Mouse (Mus musculus) liver, postnatal 0 days (tissue): ENCODE measurements around the gene Nhp2.
A peak's percentile ranks its signal among the peaks of the same experiment; 100 is the strongest.

Experiments used
- CTCF ChIP-seq: sonication (generic); IDR thresholded peaks from 2 replicates; pipeline ENCODE4 v1.5.1; 2016; ENCODE audit warnings: antibody characterized with exemption, low read depth
- EP300 ChIP-seq: IDR thresholded peaks from 2 replicates; pipeline ENCODE4 v1.6.1; 2016; ENCODE audit warnings: antibody characterized with exemption, low read depth, mild to moderate bottlenecking

GRCm38 (mm10) chr11:51584431-51585248 lies 34.9 kb upstream of the Nhp2 start, which contains the start of gene Phykpl:
- TF ChIP-seq CTCF: peak; percentile 75
- TF ChIP-seq EP300: no peak
